Mouse (Mus musculus): ENCODE measurements around the gene Fam221a. TPM values are rescaled to one million over a fixed set of nuclear protein-coding genes. Genes with fewer than 3 reads are reported as not detected.
"Not testable (repeated sequence)": the region's sequence is repeated elsewhere in the genome, so short reads cannot be mapped to it uniquely, and the experiment has no call there.

Fam221a gene
- polyA plus RNA-seq, 1 experiment from 2014 or later, result 9.9 TPM

GRCm38 (mm10) chr6:49398365-49398764 is 30.8 kb downstream of the Fam221a start:
- Histone ChIP-seq H3K36me3 (ENCODE audit: control insufficient read depth, insufficient read depth, low read length) (no peaks in the 10 kb centered on the region), H3K9ac (replicated peaks; ENCODE audit: low read depth, low read length) (no peak overlapping the region), H3K27ac (ENCODE audit: low read length) (no peak overlapping the region), H3K4me1 (ENCODE audit: control insufficient read depth, insufficient read depth, low read length) (no peaks in the 10 kb centered on the region), H3K9me3 (ENCODE audit: control insufficient read depth, low read depth, low read length) (no peaks in the 10 kb centered on the region), H3K4me2 (replicated peaks; ENCODE audit: low read depth, low read length) (no peak overlapping the region), H3K4me3 (ENCODE audit: low read depth, low read length) (no peak overlapping the region), H3K27me3 (ENCODE audit: control insufficient read depth, insufficient read depth, low read length) (no peaks in the 10 kb centered on the region)
- ATAC-seq (ENCODE audit: insufficient number of reproducible peaks, insufficient read depth, low FRiP score, low read depth), result no peak

- Histone ChIP-seq H3K9ac (replicated peaks; ENCODE audit: low read depth, low read length) (no peak overlapping the region), H3K4me2 (replicated peaks; ENCODE audit: low read depth, low read length) (no peak overlapping the region), H3K27ac (ENCODE audit: low read length) (no peak overlapping the region), H3K9me3 (ENCODE audit: control insufficient read depth, low read depth, low read length) (no peaks in the 10 kb centered on the region), H3K36me3 (ENCODE audit: control insufficient read depth, insufficient read depth, low read length) (no peaks in the 10 kb centered on the region), H3K4me3 (ENCODE audit: low read depth, low read length) (no peak overlapping the region), H3K4me1 (ENCODE audit: control insufficient read depth, insufficient read depth, low read length) (no peaks in the 10 kb centered on the region), H3K27me3 (ENCODE audit: control insufficient read depth, insufficient read depth, low read length) (no peaks in the 10 kb centered on the region)
- ATAC-seq (ENCODE audit: insufficient number of reproducible peaks, insufficient read depth, low FRiP score, low read depth), result no peak
- 79% methylated on average over 3 of the region's 3 CpGs for WGBS
Observed at GRCm38 (mm10) chr6:49410830-49411229, 43.3 kb downstream of the Fam221a start.

- H3K4me1 ChIP-seq (ENCODE audit: control insufficient read depth, insufficient read depth, low read length); H3K27ac ChIP-seq (ENCODE audit: low read length); H3K9me3 ChIP-seq (ENCODE audit: control insufficient read depth, low read depth, low read length); H3K4me3 ChIP-seq (ENCODE audit: low read depth, low read length); H3K9ac ChIP-seq (replicated peaks; ENCODE audit: low read depth, low read length); H3K27me3 ChIP-seq (ENCODE audit: control insufficient read depth, insufficient read depth, low read length); H3K4me2 ChIP-seq (replicated peaks; ENCODE audit: low read depth, low read length); H3K36me3 ChIP-seq (ENCODE audit: control insufficient read depth, insufficient read depth, low read length); ATAC-seq (ENCODE audit: insufficient number of reproducible peaks, insufficient read depth, low FRiP score, low read depth): not testable (repeated sequence)
- WGBS, result 57% methylated on average over 2 of the region's 2 CpGs
Observed at GRCm38 (mm10) chr6:49412967-49413366, 45.4 kb downstream of the Fam221a start.

GRCm38 (mm10) chr6:49415971-49416370 is 48.4 kb downstream of the Fam221a start:
- H3K4me1 ChIP-seq (ENCODE audit: control insufficient read depth, insufficient read depth, low read length), result no peaks in the 10 kb centered on the region
- no peak overlapping the region for H3K9ac ChIP-seq (replicated peaks; ENCODE audit: low read depth, low read length)
- no peaks in the 10 kb centered on the region for H3K27me3 ChIP-seq (ENCODE audit: control insufficient read depth, insufficient read depth, low read length)
- 78% methylated on average over 1 of the region's 1 CpGs for WGBS
- no peak for ATAC-seq (ENCODE audit: insufficient number of reproducible peaks, insufficient read depth, low FRiP score, low read depth)
- H3K4me3 ChIP-seq (ENCODE audit: low read depth, low read length), result no peak overlapping the region
- H3K4me2 ChIP-seq (replicated peaks; ENCODE audit: low read depth, low read length), result no peak overlapping the region
- H3K9me3 ChIP-seq (ENCODE audit: control insufficient read depth, low read depth, low read length), result no peaks in the 10 kb centered on the region
- H3K27ac ChIP-seq (ENCODE audit: low read length), result no peak overlapping the region
- no peaks in the 10 kb centered on the region for H3K36me3 ChIP-seq (ENCODE audit: control insufficient read depth, insufficient read depth, low read length)

- WGBS, result 69% methylated on average over 1 of the region's 1 CpGs
- H3K4me2 ChIP-seq (replicated peaks; ENCODE audit: low read depth, low read length), result no peak overlapping the region
- no peaks in the 10 kb centered on the region for H3K36me3 ChIP-seq (ENCODE audit: control insufficient read depth, insufficient read depth, low read length)
- no peak for ATAC-seq (ENCODE audit: insufficient number of reproducible peaks, insufficient read depth, low FRiP score, low read depth)
- no peak overlapping the region for H3K9ac ChIP-seq (replicated peaks; ENCODE audit: low read depth, low read length)
- H3K9me3 ChIP-seq (ENCODE audit: control insufficient read depth, low read depth, low read length), result no peaks in the 10 kb centered on the region
- H3K27ac ChIP-seq (ENCODE audit: low read length), result no peak overlapping the region
- H3K4me3 ChIP-seq (ENCODE audit: low read depth, low read length), result no peak overlapping the region
- H3K27me3 ChIP-seq (ENCODE audit: control insufficient read depth, insufficient read depth, low read length), result no peaks in the 10 kb centered on the region
- no peaks in the 10 kb centered on the region for H3K4me1 ChIP-seq (ENCODE audit: control insufficient read depth, insufficient read depth, low read length)
Observed at GRCm38 (mm10) chr6:49437306-49437705, 69.8 kb downstream of the Fam221a start.

Other genes starting within 250 kb of the Fam221a start
- gene Igf2bp3, start 152.8 kb upstream of the Fam221a start, polyA plus RNA-seq (2014; fragmentation: Nextera tagmentation; extraction: Ambion mirVana), result 85.5 and 86.8 TPM in 2 replicates
- gene Tra2a, start 103.7 kb upstream of the Fam221a start, polyA plus RNA-seq (2014; fragmentation: Nextera tagmentation; extraction: Ambion mirVana), result 61.2 and 65.1 TPM in 2 replicates
- gene Ccdc126, start 48.5 kb upstream of the Fam221a start, polyA plus RNA-seq (2014; fragmentation: Nextera tagmentation; extraction: Ambion mirVana), result 12.7 and 13.3 TPM in 2 replicates
- gene Stk31, start 27.9 kb downstream of the Fam221a start, polyA plus RNA-seq (2014; fragmentation: Nextera tagmentation; extraction: Ambion mirVana), result 0.08 TPM in 1 of 2 replicates, not detected in the other